Mouse (Mus musculus) E14TG2a.4 (cell line): ENCODE measurements around the gene Rin1.

Source experiments
- H3K27me3 ChIP-seq: 2 replicates; pipeline ENCODE4 v1.6.1; 2014; ENCODE audit warnings: low read length, control low read depth; ENCODE audit not compliant: insufficient read depth
- H3K36me3 ChIP-seq: 2 replicates; pipeline ENCODE4 v1.6.1; 2014; ENCODE audit warnings: low read length, control low read depth; ENCODE audit not compliant: insufficient read depth
- H3K4me1 ChIP-seq: replicated peaks from 2 replicates; pipeline ENCODE4 v1.6.1; 2014; ENCODE audit warnings: low read depth, low read length, control low read depth
- H3K4me3 ChIP-seq: replicated peaks from 2 replicates; pipeline ENCODE4 v1.5.1; 2014; ENCODE audit warnings: mild to moderate bottlenecking, low read length
- H3K9me3 ChIP-seq: 2 replicates; pipeline ENCODE4 v1.6.1; 2014; ENCODE audit warnings: low read length, control low read depth
- CTCF ChIP-seq: conservative IDR thresholded peaks from 2 replicates; pipeline ENCODE4 v1.5.1; 2014; ENCODE audit warnings: low read length
- NANOG ChIP-seq: IDR thresholded peaks from 2 replicates; pipeline ENCODE4 v1.6.1; 2014; ENCODE audit warnings: borderline replicate concordance, low read length, mixed read lengths
- POU5F1 ChIP-seq: IDR thresholded peaks from 2 replicates; pipeline ENCODE4 v1.6.1; 2014; ENCODE audit warnings: low read length, borderline replicate concordance

Gene Rin1

DNA sequence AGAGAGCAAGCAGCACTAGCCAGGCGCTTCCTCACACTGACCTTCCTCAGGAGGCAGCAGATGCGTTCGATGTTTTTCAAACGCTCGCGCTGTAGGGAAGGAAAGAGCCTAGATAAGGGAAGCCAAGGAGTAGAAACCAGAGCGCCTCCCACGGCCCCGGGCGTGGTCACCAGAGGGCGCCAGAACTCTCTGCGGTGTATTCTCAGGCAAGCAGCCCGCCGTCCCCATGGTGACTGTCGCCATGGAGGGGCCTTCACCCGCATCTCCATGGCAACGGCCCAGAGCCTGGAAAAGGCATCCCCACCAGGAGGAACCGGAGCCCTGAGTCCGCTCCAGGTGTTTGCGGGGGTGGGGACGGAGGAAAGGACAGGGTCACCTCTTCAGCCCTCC is 44.0 kb downstream of the Rin1 start:
- Histone ChIP-seq H3K4me1 (peaks cover 77% of the 10 kb centered on the region), H3K9me3 (no peaks in the 10 kb centered on the region), H3K27me3 (peaks cover 30% of the 10 kb centered on the region), H3K4me3 (no peak overlapping the region), H3K36me3 (peaks cover 50% of the 10 kb centered on the region)
- TF ChIP-seq CTCF (peak; percentile 81), NANOG (no peak)

DNA sequence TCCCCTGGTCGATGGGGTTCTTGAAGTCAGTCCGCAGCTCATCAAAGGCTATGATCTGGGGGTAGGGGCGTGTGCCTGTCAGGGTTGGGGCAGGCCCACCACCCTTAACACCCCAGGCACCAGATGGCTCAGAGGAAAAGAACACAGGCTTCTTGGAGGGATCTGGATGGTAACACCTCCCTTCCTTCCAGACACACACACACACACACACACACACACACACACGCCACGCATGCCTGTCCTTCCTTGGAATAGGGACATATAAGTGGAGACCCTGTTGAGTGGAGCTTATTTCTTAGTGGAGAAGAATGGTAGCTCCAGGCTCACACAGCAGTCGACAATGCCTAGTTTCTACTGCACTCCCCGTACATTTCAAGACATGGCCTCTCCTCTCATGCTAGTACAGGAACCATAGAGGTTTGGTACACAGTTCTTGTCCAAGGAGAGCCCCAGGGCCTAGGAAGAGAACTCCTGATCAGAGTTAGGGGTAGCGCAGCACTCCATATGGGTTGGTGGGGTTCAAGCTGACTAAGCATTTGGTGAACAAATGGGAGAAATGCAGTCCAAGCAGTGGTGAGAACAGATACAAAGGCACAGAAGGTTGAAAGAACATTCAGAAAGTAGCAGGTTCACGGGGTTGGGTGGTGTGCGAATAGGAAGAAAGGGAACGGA is 44.6 kb downstream of the Rin1 start:
- Histone ChIP-seq H3K27me3 (peaks cover 30% of the 10 kb centered on the region), H3K4me3 (no peak overlapping the region), H3K4me1 (peaks cover 77% of the 10 kb centered on the region), H3K9me3 (no peaks in the 10 kb centered on the region), H3K36me3 (peaks cover 50% of the 10 kb centered on the region)
- no peak for TF ChIP-seq CTCF
- TF ChIP-seq NANOG, result no peak
- TF ChIP-seq POU5F1, result no peak

DNA sequence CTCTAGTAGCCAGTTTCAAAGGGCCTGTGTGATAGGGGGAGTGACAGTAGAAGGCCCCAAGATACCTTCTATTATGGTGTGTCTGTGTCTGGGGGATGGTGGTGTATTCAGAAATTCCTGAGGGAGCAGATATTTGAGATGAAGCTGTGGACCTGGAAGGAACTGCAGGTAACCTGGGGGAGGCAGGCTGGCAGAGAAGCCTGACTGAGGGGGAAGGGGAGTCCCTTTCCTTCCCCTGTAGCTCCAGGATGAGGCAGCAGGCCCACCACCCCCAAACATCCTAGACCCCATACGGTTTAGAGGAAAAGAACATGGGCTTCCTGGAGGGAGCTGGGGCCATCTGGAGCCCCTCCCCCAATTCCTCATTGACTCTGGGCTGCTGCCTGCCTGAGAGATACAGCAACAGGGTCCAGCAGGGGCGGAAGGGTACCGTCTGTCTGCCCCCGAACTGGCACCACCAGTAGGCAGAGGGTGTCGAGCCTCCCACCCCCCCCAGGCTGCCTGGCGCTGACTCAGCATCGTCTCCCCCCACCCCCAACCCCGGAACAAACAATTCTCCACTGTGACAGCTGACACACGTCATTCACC is 45.7 kb downstream of the Rin1 start:
- Histone ChIP-seq H3K27me3 (peaks cover 30% of the 10 kb centered on the region), H3K36me3 (peaks cover 50% of the 10 kb centered on the region), H3K4me3 (no peak overlapping the region), H3K4me1 (peaks cover 82% of the 10 kb centered on the region), H3K9me3 (no peaks in the 10 kb centered on the region)
- TF ChIP-seq NANOG, result no peak
- TF ChIP-seq CTCF, result no peak
- no peak for TF ChIP-seq POU5F1

DNA sequence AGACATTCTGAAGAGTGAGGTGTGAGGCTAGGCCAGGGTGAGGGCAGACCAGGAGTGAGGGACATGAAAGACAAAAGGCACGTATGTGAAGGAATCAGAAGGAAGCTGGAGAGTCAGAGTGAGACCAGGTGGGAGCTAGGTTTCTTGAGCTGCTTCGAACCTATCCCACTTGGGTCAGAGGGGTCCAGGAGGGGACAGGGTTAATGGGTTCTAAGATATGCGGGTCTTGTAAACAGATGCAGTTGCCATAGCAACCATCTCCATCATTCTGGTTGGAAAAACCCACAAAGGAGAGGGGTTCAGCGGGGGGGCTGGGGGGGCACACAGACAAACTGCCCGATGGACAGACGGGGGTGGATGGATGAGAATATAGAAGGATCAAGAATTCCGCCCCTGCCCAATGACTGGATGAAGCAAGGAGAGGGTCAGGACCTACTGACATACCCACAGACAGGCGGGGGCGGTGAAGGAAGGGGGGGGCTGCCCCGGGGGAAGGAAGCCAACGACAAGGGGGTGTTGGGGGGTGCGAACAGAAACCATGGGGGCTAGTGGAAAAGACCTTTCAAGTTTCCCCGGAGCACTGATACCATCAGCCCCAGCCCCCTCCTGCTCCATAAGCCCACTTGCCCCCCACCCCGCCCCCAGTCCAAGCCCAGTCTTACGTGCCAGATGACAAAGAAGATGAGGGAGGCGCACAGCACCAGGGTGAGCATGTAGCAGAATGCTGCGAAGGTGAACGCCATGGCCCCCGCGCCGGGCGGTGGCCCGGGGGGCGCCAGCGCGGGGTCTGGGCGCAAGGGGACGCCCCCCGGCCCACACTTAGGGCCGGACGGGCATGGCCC is 47.5 kb downstream of the Rin1 start:
- Histone ChIP-seq H3K9me3 (no peaks in the 10 kb centered on the region), H3K4me1 (peaks cover 84% of the 10 kb centered on the region)

DNA sequence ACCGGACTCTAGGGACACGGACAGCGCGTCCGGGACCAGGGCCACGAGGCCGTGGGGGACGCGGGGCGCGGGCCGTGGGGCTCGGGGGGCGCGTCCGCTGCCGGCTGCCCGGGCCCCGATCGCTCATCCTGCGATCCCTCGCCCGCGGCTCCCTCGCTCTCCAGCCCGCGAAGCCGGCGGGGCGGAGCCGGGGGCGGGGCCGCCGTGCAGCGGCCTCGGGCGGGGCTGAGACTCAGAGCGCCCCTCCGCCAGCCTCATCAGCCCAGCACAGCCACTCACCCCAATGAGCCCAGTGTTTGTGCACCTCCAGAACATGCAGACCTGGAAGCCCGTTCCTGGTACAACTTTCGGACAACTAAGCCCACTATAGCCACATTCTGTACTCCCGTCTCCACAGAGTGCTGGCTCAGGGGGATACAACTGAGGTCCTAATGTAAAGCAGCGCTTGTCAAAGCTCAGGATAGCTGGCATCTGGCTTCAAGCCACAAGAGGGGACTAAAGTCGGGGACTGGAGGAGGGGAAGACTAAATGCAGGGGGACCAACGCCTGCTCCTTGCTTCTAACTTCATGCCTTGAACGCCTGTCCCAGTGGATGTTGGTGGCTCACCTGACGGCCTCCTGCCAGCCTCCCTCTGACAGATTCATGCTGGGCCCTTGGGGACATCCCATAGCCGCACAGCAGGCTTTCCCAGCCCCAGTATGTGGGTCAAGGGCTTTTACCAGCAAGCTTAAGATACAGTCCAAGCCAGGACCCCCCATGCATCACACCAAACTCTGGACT is 48.3 kb downstream of the Rin1 start, which contains the start of gene Cnih2:
Cnih2 (minus strand) TSS at position 159 of the 781 bp plus-strand sequence.
- H3K4me3 ChIP-seq, result peak within 1 kb of the TSS; percentile 86
- no peak for TF ChIP-seq NANOG
- TF ChIP-seq CTCF, result no peak
- no peak for TF ChIP-seq POU5F1
- H3K27me3 ChIP-seq, result peaks cover 30% of the 10 kb centered on the region
- peaks cover 76% of the 10 kb centered on the region for H3K4me1 ChIP-seq
- H3K9me3 ChIP-seq, result no peaks in the 10 kb centered on the region
- H3K36me3 ChIP-seq, result peaks cover 50% of the 10 kb centered on the region

More for the DNA sequence above, 47.5 kb downstream of the Rin1 start:
- TF ChIP-seq POU5F1 (no peak), CTCF (no peak), NANOG (no peak)
- Histone ChIP-seq H3K27me3 (peaks cover 30% of the 10 kb centered on the region), H3K4me3 (peak overlapping the region; percentile 86), H3K36me3 (peaks cover 50% of the 10 kb centered on the region)

DNA sequence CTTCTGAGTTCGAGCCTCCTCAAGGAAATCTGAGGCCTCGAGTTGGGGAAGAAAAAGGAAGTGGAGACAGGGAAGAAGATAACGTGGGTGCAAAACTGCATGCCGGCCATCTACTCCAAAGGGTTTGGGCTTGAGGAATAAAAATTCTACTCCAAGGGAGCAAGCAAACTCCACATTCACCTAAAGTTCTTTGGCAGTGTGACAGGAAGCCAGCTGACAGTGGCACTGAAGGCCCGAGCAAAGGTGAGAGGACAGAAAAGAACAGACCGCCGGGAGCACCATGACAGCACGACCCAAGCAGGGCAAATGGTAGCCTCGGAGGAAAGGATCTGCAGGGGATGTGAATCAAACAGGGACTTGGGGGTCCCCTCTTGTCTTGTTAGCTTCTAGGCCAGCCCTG is 55.8 kb downstream of the Rin1 start:
- TF ChIP-seq POU5F1, result no peak
- no peak for TF ChIP-seq NANOG
- TF ChIP-seq CTCF, result no peak
- H3K9me3 ChIP-seq, result no peaks in the 10 kb centered on the region
- peak overlapping the region; percentile 93 for H3K4me3 ChIP-seq
- peaks cover 75% of the 10 kb centered on the region for H3K36me3 ChIP-seq
- no peaks in the 10 kb centered on the region for H3K27me3 ChIP-seq
- peaks cover 62% of the 10 kb centered on the region for H3K4me1 ChIP-seq
